Mouse (Mus musculus): ENCODE data around the gene Bin2.

DNA sequence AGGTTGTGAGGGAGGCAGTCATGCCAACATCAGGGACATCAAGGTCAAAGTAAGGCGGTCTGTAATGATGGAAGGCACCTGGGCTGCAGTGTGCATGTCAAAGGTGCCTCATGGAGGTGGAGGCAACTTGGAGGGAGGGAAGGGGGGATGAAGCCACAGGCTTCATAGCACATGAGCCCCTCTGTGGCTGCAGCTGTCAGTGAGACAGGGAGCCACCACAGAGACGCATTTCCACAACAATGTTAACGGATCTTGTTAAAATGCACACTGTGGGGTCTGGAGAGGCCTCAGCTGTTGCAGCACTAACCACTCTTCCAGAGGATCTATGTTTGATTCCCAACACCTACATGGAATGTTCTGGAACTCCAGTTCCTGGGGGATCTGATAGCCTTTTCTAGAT, 39.2 kb downstream of the Bin2 start:
- TF ChIP-seq EP300 (IDR thresholded peaks at IDR 0.05; ENCODE audit: low read depth) (no peak), CTCF (IDR thresholded peaks at IDR 0.05; ENCODE audit: low read depth) (no peak)
